ENCODE assay signal across 26 mouse cellular contexts in the genomic region with DNA sequence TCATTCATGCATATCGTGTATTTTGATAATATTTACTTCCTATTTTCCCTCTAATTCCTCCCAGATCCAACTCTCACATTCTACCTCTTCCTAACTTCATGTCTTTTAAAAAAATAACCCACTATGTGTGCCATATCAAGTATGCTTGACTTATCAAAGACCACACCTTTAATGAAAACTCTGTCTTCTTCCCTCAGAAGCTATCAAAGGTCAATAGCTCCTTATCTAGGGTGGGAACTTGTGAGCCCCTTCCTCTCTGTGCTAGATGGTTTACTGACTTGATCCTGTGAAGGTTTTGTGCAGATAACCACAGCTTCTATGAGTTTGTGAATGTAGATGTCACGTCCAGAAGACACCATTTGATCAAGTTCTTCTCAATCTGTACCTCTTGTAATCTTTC.
"Had no signal": no experiment of that assay in that cellular context is flagged by ENCODE, and none has a peak within 500 bp of the region (broad histone marks: within the 10 kb centered on the region; RNA-seq: fewer than 3 reads in every experiment).

No protein-coding gene starts in this region.

- H3K27me3 ChIP-seq: embryonic facial prominence, embryonic 12.5 days; embryonic facial prominence, embryonic 13.5 days; embryonic facial prominence, embryonic 15.5 days; forebrain, embryonic 12.5 days; forebrain, embryonic 13.5 days; forebrain, embryonic 15.5 days had no signal

- H3K9me3 ChIP-seq: embryonic facial prominence, embryonic 10.5 days; embryonic facial prominence, embryonic 12.5 days; embryonic facial prominence, embryonic 13.5 days; embryonic facial prominence, embryonic 15.5 days; forebrain, embryonic 10.5 days; forebrain, embryonic 12.5 days; forebrain, embryonic 13.5 days; forebrain, embryonic 15.5 days; heart, embryonic 10.5 days had no signal

- DNase-seq: cerebellum, adult 9-10 months; cerebellum, adult 9-11 months; cerebellum, postnatal 10 days; cerebellum, postnatal 14 days; cerebellum, postnatal 25 days; cerebellum, postnatal 36 days; embryo, embryonic 11 days; forebrain, postnatal 0 days; gastrocnemius, adult 2 months; gastrocnemius, postnatal 10 days; gastrocnemius, postnatal 14 days; gastrocnemius, postnatal 25 days; gastrocnemius, postnatal 36 days; heart, adult 11 months; heart, adult 18-20 months; heart, adult 2 months had no signal

- H3K4me1 ChIP-seq: embryonic facial prominence, embryonic 10.5 days; embryonic facial prominence, embryonic 12.5 days; embryonic facial prominence, embryonic 13.5 days; embryonic facial prominence, embryonic 15.5 days; forebrain, embryonic 10.5 days; forebrain, embryonic 12.5 days; forebrain, embryonic 13.5 days; forebrain, embryonic 15.5 days; heart, embryonic 10.5 days had no signal

- H3K9ac ChIP-seq: embryonic facial prominence, embryonic 12.5 days; embryonic facial prominence, embryonic 13.5 days; embryonic facial prominence, embryonic 15.5 days; forebrain, embryonic 12.5 days; forebrain, embryonic 13.5 days; forebrain, embryonic 15.5 days; forebrain, postnatal 0 days had no signal

- H3K4me3 ChIP-seq: embryonic facial prominence, embryonic 10.5 days; embryonic facial prominence, embryonic 12.5 days; embryonic facial prominence, embryonic 13.5 days; embryonic facial prominence, embryonic 15.5 days; erythroblast, embryonic 14.5 days; forebrain, embryonic 10.5 days; forebrain, embryonic 12.5 days; forebrain, embryonic 13.5 days; forebrain, embryonic 15.5 days; gastrocnemius, adult 2 months; heart, adult 2 months; heart, embryonic 10.5 days had no signal

- H3K27ac ChIP-seq: embryonic facial prominence, embryonic 10.5 days; embryonic facial prominence, embryonic 12.5 days; embryonic facial prominence, embryonic 13.5 days; embryonic facial prominence, embryonic 15.5 days; forebrain, embryonic 10.5 days; forebrain, embryonic 12.5 days; forebrain, embryonic 13.5 days; forebrain, embryonic 15.5 days; gastrocnemius, adult 2 months; heart, adult 2 months; heart, embryonic 10.5 days had no signal

- H3K36me3 ChIP-seq: embryonic facial prominence, embryonic 10.5 days; embryonic facial prominence, embryonic 12.5 days; embryonic facial prominence, embryonic 13.5 days; embryonic facial prominence, embryonic 15.5 days; forebrain, embryonic 10.5 days; forebrain, embryonic 12.5 days; forebrain, embryonic 15.5 days; heart, embryonic 10.5 days had no signal
